Mouse (Mus musculus): ENCODE measurements at regions not wholly inside any gene's neighbourhood (a gene's known extent, or its start where the extent isn't known, plus 50 kb on each side); places are given as distances from the start of the nearest gene placed in this dataset.

DNA sequence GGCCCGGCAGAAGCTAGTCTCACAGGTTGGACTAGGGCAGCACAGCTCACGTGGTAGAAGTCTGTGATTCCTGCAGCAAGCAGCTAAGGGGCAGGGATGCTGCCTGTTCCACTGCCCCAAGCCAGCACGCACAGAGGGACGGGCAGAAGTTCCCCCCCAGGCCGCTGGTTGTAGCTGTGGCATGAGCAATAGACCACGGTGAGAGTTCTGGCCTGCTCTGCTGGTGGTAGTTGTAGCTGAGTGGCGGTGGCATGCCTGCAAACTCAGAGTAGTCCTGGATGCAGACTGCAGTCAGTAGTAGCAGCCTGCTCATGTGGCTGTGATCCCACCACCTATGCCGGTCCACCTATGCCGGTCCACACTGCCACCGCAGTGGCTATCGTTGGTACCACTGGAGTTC is 71.5 kb upstream of the Rpl39l start:
- Histone ChIP-seq H3K4me3 (replicated peaks) (no peak overlapping the region), H3K27me3 (replicated peaks) (no peaks in the 10 kb centered on the region), H3K4me1 (replicated peaks) (no peaks in the 10 kb centered on the region), H3K36me3 (no peaks in the 10 kb centered on the region), H3K9ac (no peak overlapping the region), H3K4me2 (replicated peaks) (no peak overlapping the region), H3K27ac (no peak overlapping the region), H3K9me3 (no peaks in the 10 kb centered on the region)
- 85% methylated on average over 11 of the region's 11 CpGs for WGBS
- ATAC-seq, result no peak

GRCm38 (mm10) chr16:10088461-10089353 is 81.3 kb upstream of the Rpl39l start:
- H3K4me2 ChIP-seq (replicated peaks), result no peak overlapping the region
- no peak overlapping the region for H3K4me3 ChIP-seq (replicated peaks)
- H3K9me3 ChIP-seq, result no peaks in the 10 kb centered on the region
- no peak overlapping the region for H3K9ac ChIP-seq
- H3K36me3 ChIP-seq, result no peaks in the 10 kb centered on the region
- WGBS, result 57% methylated on average over 18 of the region's 18 CpGs
- 0 out of 2 replicates have a peak, but pooled peaks have one; percentile 43 for ATAC-seq
- H3K4me1 ChIP-seq (replicated peaks), result no peaks in the 10 kb centered on the region
- no peaks in the 10 kb centered on the region for H3K27me3 ChIP-seq (replicated peaks)
- H3K27ac ChIP-seq, result no peak overlapping the region

DNA sequence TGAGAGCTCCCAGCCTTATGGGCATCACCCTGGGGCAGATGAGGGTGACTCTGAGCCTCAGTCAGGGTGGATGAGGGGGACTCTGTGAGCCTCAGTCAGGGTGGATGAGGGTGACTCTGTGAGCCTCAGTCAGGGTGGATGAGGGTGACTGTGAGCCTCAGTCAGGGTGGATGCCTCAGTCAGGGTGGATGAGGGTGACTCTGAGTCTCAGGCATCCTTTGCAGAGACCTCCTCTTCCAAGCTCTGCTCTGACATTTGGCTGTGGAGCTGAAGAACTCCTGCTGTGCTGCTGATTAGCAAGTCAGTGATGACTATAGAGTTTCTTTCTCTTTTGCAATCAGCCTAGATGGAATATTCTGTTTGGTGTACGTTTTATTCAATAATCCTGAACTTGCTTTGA is 83.7 kb upstream of the Rpl39l start:
- Histone ChIP-seq H3K27me3 (replicated peaks) (no peaks in the 10 kb centered on the region), H3K4me1 (replicated peaks) (no peaks in the 10 kb centered on the region), H3K27ac (no peak overlapping the region), H3K4me2 (replicated peaks) (no peak overlapping the region), H3K9me3 (no peaks in the 10 kb centered on the region), H3K4me3 (replicated peaks) (no peak overlapping the region), H3K36me3 (no peaks in the 10 kb centered on the region), H3K9ac (no peak overlapping the region)
- WGBS, result 23% methylated on average over 1 of the region's 1 CpGs
- ATAC-seq, result no peak

GRCm38 (mm10) chr16:10085429-10085828 is 84.6 kb upstream of the Rpl39l start:
- Histone ChIP-seq H3K9me3 (no peaks in the 10 kb centered on the region), H3K27me3 (replicated peaks) (no peaks in the 10 kb centered on the region), H3K4me1 (replicated peaks) (no peaks in the 10 kb centered on the region), H3K27ac (no peak overlapping the region), H3K9ac (no peak overlapping the region), H3K4me2 (replicated peaks) (no peak overlapping the region), H3K36me3 (no peaks in the 10 kb centered on the region), H3K4me3 (replicated peaks) (no peak overlapping the region)
- WGBS, result 56% methylated on average over 5 of the region's 5 CpGs
- ATAC-seq, result no peak

DNA sequence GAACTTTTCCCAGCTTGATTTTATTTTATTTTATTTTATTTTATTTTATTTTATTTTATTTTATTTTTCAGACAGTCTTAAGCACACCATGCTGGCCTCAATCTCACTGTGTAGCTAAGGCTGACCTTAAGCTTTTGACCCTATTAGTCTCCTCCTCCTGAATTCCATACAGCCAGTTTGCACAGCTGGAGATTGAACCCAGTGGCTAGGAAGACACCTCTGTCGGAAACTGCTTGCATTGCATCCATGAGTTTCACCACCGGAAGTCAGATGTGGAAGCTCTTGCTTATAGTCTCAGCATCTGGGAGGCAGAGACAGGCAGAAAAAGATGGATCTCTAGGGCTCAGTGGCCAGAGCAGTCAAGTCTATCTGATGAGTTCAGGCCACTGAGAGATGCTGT is 86.4 kb upstream of the Grin2a start:
- no peak overlapping the region for H3K9ac ChIP-seq
- no peaks in the 10 kb centered on the region for H3K9me3 ChIP-seq
- no peaks in the 10 kb centered on the region for H3K36me3 ChIP-seq
- no peak overlapping the region for H3K27ac ChIP-seq
- no peaks in the 10 kb centered on the region for H3K27me3 ChIP-seq (replicated peaks)
- 44% methylated on average over 2 of the region's 2 CpGs for WGBS
- no peaks in the 10 kb centered on the region for H3K4me1 ChIP-seq (replicated peaks)
- ATAC-seq, result no peak
- H3K4me3 ChIP-seq (replicated peaks), result no peak overlapping the region
- no peak overlapping the region for H3K4me2 ChIP-seq (replicated peaks)

GRCm38 (mm10) chr16:10080121-10080679 is 84.8 kb upstream of the Grin2a start:
- WGBS, result 88% methylated on average over 7 of the region's 7 CpGs
- no peaks in the 10 kb centered on the region for H3K9me3 ChIP-seq
- H3K27me3 ChIP-seq (replicated peaks), result no peaks in the 10 kb centered on the region
- H3K4me1 ChIP-seq (replicated peaks), result no peaks in the 10 kb centered on the region
- no peak overlapping the region for H3K9ac ChIP-seq
- H3K27ac ChIP-seq, result no peak overlapping the region
- H3K4me3 ChIP-seq (replicated peaks), result no peak overlapping the region
- H3K36me3 ChIP-seq, result no peaks in the 10 kb centered on the region
- no peak for ATAC-seq
- no peak overlapping the region for H3K4me2 ChIP-seq (replicated peaks)

DNA sequence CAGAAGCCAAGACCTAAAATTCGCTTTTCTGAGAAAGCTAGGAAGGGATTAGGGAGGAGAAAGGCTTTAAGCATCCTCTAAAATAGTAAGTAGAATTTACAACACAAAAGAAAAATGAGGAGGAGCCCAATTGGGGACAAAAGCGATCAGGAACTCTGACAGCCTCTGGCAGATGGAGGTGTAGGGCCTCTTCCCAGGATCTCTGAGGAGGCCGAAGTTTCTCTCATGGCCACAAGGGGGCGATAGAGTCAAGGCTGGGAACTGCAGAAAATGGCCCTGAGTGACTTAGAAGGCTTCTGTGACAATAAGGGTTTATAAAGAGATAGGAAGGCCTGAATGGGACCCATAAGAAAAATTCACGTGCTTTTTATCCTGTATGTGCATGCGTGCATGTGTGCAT is 77.8 kb upstream of the Grin2a start:
- Histone ChIP-seq H3K9me3 (no peaks in the 10 kb centered on the region), H3K9ac (no peak overlapping the region), H3K27me3 (replicated peaks) (no peaks in the 10 kb centered on the region), H3K4me3 (replicated peaks) (no peak overlapping the region), H3K4me1 (replicated peaks) (no peaks in the 10 kb centered on the region), H3K36me3 (no peaks in the 10 kb centered on the region), H3K4me2 (replicated peaks) (no peak overlapping the region), H3K27ac (no peak overlapping the region)
- ATAC-seq, result no peak
- WGBS, result 32% methylated on average over 6 of the region's 6 CpGs

DNA sequence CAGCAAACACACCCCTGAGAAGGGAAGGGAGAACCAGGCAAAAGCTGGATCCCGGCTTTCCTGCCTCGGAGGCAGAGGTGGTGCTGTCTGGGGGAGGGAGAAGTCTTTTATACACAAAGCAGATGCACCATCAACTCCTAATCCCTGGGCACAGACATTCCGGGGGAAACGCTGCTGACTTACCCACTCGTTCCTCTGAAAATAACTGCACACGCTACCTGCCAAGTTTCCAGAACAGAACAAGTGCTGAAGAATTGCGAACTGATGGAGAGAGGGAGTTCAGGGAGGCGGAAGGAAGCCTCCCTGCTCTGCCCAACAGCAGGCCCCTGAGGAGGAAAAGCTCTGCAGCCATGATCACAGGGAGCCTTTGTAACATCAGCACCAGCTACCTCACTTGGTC is 68.1 kb upstream of the Grin2a start:
- Histone ChIP-seq H3K36me3 (no peaks in the 10 kb centered on the region), H3K27ac (no peak overlapping the region), H3K9me3 (no peaks in the 10 kb centered on the region), H3K4me3 (replicated peaks) (no peak overlapping the region), H3K4me2 (replicated peaks) (no peak overlapping the region), H3K4me1 (replicated peaks) (no peaks in the 10 kb centered on the region), H3K9ac (no peak overlapping the region), H3K27me3 (replicated peaks) (no peaks in the 10 kb centered on the region)
- 49% methylated on average over 8 of the region's 8 CpGs for WGBS
- ATAC-seq, result no peak

DNA sequence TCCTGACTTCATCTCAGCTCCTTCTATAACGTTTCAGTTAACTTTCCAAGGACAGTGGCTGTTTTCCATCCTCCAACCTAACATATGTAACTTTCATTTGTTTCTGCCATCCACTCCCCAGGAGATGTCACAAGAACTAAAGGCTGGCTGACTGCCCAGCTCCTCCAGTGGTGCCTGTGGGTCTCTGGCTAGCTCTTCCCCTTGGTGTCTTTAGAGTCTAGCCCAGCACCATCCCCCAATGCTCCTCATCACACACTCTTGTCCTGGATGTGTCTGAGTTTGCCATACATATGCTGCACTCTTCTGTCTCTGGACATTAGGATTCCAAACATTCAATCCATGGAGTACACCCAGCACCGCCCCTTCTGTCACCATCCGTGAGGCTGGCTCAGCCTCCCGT is 62.7 kb upstream of the Grin2a start:
- Histone ChIP-seq H3K4me1 (replicated peaks) (no peaks in the 10 kb centered on the region), H3K27me3 (replicated peaks) (no peaks in the 10 kb centered on the region), H3K36me3 (no peaks in the 10 kb centered on the region), H3K4me3 (replicated peaks) (no peak overlapping the region), H3K9me3 (no peaks in the 10 kb centered on the region), H3K9ac (no peak overlapping the region), H3K27ac (no peak overlapping the region), H3K4me2 (replicated peaks) (no peak overlapping the region)
- no peak for ATAC-seq
- WGBS, result 62% methylated on average over 4 of the region's 4 CpGs
